Mouse (Mus musculus) liver, embryonic 14.5 days (tissue): ENCODE data around the gene Lrriq4.

Experiments
- CTCF ChIP-seq: IDR thresholded peaks from 2 replicates; pipeline ENCODE4 v1.5.1; 2016; ENCODE audit warnings: antibody characterized with exemption, low read depth, control low read depth
- EP300 ChIP-seq: IDR thresholded peaks from 2 replicates; pipeline ENCODE4 v1.6.1; 2016; ENCODE audit warnings: antibody characterized with exemption, low read depth

DNA sequence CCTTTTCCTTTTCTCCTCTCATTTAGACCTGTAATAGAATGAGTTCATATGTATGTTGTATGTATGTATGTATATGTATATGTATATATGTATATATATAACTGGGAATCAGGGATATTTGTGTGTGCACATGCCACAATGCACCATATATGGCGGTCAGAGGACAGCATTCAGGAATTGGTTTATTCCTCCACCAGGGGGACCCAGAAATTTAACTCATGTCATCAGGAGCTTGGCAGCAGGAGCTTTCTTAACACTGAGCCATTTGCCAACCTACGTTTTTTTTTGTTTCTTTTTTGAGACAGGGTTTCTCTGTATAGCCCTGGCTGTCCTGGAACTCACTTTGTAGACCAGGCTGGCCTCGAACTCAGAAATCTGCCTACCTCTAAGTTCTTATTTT is 10.6 kb upstream of the Lrriq4 start:
- TF ChIP-seq CTCF (peak; percentile 20; the same call in 1 of the 2 replicates), EP300 (no peak)
